Mouse (Mus musculus): ENCODE data around the gene Mindy1. TPM values are rescaled to one million over a fixed set of nuclear protein-coding genes. Genes with fewer than 3 reads are reported as not detected.

Mindy1 gene
- total RNA-seq (2021): 10 to 100 TPM; 29.7 to 30.6 TPM
- long read RNA-seq, experiment 1, transcript Mindy1-202 (10 exons, 2,827 nt): major isoform, 13 of 33 reads
- long read RNA-seq, experiment 1, partial matches to known transcripts: 1 of 33 reads
- long read RNA-seq, experiment 1, other reads (novel, unspliced or antisense): 17 of 33 reads
- long read RNA-seq, experiment 2, transcript Mindy1-202 (10 exons, 2,827 nt): major isoform, 16 of 32 reads
- long read RNA-seq, experiment 2, partial matches to known transcripts: 0 of 32 reads
- long read RNA-seq, experiment 2, other reads (novel, unspliced or antisense): 15 of 32 reads

DNA sequence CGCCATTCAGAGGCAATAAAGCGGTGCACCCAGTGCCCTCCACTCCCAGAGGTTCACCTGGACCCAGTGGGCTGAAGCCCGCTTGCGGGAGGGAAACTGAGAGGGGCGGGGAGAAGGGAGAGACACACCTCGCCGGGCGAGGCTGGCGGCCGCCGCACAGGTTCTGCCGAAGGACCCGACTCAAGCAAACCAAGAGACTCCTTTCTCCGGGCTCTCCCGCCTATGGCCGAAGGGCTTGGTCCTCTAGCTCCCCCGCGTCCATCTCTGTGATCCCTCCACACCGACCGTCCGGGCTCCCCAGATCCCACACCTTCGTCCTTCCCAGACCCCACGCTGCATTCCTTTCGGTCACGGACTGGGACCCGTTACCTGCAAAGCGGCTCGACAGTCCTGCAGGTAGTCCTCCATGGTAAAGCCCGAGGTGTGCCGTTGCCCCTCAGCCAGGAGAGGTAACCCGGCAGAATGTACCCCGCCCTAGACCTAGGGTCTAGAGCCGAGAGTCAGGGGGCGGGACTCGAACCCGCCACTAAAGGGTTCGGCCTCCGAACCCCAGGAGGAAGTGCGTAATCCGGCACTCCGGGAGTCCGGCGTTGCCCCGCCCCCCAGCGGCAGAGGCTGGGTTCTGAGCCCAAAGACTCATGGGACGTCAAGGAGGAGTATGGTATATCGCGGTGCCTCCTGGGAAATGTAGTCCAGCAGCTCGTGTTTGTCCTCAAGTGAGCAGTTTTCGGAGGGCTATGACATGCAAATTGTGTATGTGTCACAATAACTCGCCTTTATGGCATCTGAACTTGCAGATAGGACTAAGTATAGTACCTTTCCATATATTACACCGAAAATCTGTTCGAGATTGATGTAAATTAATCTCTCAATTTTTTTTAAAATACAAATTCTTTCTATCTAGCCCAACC lies at the start of gene Mindy1, which contains the start of gene Prune1:
Gene Mindy1 (plus strand): TSS at position 130 of the 911 bp plus-strand sequence.
Gene Prune1 (minus strand): TSS at position 861 of the 911 bp plus-strand sequence.
- DNase-seq (ENCODE audit: low spot score): peak; percentile 99

DNA sequence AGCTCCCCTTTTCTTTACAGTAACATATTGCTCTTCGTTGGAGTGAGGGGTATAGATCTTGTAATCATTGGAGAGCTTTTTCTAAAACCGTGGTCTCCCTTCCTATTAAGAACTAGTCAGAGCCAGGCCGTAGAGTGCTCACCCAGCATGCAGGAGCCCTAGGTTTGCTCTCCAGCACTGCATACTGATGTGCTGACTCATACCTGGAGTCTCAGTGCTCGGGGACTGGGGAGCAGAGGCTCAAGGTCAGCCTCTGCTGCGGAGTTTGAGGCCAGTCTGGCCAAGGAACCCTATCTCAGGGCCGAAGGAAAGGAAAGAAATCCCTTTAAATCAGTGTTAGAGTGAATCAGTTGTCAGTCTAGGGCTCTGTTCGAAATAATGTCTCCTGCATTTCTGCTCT lies 48.4 kb upstream of the Mindy1 start:
- no peak for DNase-seq (ENCODE audit: low spot score)

DNA sequence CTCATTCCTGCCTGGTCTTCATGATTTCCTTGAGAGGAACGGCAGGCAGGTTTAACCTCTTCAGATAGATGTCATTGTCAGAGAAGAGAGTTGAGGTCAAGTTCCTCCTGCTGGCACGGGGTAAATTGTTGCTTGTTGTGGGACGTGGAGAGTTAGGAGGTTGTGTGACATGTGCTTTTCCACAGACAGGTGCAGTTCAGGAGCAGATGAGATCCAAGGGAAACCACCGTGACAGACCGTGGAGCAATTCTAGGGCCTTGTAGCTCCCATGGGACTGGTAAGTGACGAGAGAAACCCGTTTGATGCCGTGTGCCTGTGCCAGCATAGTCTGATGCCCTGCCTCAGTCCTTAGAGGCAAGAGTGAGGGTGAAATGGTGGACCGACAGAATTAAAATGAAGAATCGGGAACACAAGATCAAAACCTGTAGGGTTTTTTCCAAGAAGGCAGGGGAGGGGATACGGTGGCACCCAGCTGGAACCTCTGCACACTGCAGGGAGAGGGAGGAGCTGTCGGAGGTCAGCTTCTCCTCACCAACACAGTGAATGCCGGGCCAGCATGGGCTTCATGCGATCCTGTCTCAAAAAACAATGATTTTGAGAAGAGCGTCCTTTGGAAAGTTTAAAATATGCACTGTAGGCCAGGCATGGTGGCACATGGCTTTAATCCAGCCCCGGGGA lies 47.7 kb upstream of the Mindy1 start:
- no peak for DNase-seq (ENCODE audit: low spot score)

DNA sequence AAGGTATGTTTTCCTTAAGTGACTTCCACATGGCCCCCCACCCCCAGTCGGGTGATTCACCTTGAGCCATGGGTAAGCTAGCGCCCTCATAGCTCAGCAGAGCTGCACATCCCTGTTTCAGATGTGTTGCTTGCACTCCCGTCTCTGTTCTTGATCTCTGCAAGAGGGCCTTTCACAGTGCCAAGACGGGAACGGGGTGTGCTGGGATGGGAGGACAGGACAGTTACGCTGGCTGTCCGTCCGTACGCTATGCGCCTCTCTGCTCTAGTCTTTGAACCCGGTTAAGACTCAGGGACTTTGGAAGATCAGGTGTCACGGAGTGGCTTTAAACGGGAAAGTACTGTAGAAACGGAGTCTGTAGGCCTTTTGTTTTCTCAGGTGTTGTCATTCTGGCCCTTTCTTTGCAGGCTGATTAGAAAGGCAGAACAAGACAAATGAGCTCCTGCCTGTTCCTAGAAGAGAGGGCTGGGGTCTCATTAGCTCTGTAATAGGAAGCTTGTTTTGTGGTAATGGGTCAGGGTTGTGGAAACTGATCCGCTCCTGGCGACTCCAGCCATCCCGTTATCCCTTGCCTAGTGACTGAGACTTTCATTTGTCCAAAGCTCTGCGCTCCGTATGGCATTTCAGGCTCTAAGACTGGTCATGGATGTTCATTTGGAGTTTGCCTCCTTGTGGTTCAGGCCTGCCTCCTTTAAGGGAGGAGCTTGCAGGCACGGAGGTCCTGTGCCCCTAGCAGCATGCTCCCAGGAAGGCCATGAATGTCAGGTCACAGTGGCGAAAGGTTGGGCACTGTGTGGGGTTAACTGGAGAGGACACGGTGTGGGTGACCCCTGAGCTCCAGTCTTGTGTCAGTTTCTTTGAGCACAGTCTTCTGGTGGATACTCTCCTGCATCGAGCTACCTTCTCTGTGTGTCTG lies 45.5 kb upstream of the Mindy1 start:
- DNase-seq (ENCODE audit: low spot score): no peak

DNA sequence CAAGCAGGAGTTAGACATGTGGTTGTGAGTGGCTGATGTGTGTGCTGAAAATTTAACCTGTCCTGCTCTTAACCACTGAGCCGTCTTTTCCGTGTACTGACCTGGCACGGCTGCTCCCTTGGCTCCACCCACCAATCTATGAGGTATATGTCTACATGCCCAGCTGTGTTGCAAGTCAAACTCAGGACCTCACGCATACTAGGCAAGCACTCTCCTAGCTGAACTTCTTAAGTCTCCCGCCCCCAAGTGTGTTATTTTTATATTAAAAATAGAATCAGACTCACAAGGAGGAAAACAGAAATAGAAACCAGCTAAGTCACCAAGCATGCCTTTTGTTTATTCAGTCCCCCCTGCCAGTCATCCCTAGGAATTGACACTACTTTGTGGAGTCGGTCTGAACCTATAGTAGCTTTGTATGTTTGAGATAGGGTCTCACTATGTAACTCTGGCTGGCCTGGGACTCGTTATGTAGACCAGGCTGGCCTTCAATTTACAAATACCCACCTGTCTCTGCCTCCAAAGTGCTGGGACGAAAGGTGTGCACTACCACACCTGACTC lies 43.5 kb upstream of the Mindy1 start:
- DNase-seq (ENCODE audit: low spot score): no peak

DNA sequence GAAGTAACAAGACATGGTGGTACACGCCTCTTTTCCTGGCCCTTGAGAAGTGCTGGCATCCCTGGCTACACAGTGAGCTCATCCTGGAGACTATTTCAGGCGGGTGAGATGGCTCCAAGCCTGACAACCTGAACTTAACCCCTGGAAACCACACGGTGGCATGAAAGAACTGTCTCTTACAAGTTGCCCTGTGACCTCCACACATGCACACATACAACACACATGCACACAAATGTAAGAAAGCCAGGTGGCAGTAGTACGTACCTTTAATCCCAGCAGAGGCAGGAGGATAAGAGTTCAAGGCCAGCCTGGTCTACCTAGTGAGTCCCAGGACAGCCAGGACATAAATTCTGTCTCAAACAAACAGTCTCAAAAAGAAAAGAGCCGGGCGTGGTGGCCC lies 42.1 kb upstream of the Mindy1 start:
- DNase-seq (ENCODE audit: low spot score): no peak

DNA sequence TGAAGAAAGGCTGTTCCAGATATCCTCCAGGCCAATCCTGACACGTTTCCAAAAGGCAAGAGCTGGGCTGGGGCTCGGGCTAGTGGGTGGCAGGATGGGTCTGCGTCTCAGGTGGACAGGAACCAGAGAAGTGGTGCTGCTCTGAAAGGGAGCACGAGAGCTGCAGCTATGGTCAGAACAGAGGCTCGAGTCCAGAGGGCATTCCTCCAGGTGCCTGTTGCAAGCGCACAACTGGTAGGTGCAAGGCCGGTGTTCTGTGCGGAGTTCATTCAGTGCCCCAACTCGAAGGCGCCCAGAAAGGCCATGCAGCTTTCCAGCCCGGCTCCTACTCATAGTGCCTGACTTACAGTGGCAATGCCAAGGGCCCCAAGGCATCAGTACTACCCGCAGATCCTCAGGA lies 41.2 kb upstream of the Mindy1 start:
- no peak for DNase-seq (ENCODE audit: low spot score)

DNA sequence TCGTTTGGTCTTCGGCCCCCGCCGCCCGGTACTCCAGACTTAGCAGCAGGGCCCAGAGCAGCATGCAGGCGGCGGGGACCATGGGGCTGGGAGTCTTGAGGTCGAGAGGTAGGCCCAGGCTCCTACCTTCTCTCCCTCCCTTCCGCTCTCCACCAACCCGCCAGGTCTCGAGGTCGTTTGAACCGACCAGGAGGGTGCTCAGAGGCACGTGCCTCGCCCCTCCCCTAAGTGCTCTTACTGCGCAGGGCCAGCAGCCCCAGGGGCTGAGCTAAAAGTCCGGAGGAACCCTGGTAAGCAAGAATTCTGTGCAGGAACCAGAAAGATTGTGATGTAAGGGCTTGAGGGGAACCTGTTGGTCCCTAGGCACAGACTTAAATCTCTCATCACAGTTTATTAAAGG lies 40.2 kb upstream of the Mindy1 start:
- DNase-seq (ENCODE audit: low spot score): no peak

DNA sequence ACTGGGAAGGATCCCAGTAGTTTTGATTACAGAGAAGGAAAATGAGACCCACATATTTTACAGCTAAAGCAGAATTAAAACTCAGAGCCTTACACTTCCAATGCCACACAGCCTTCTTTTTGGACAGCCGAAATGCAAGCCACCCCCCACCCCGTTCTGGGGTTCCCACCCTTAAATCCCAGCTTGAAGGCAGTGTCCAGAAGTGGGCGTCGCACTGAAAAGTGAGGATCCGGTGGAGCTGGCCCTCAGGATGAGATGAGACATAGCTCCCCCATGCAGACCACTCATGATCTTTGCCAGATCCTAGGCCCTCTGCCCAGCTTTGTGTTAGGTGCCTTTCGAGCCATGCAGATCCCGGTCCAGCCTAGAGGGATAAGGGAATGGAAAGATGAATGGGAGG lies 39.6 kb upstream of the Mindy1 start, which contains the start of gene Gm128:
Gene Gm128 (minus strand): TSS at position 101 of the 400 bp plus-strand sequence.
- DNase-seq (ENCODE audit: low spot score): no peak

DNA sequence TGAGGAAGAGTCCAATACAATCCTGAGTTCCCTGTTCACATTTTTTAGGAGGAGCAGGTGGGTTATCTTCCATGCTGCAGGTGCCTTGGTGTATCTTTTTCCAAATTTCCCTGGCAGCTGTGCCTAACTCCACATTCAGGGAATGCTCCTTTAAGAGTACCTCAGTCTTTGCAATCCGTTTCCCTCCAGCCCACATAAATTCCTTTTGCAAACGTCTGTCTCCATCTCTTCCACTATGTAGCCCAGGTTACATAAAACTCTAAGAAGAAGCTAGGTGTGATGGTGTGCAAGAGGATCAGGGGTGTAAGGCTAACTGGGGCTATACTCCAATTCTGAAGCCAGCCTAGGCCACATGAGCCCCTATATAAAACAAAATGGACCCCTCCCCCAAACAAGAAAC lies 38.1 kb upstream of the Mindy1 start:
- no peak for DNase-seq (ENCODE audit: low spot score)

DNA sequence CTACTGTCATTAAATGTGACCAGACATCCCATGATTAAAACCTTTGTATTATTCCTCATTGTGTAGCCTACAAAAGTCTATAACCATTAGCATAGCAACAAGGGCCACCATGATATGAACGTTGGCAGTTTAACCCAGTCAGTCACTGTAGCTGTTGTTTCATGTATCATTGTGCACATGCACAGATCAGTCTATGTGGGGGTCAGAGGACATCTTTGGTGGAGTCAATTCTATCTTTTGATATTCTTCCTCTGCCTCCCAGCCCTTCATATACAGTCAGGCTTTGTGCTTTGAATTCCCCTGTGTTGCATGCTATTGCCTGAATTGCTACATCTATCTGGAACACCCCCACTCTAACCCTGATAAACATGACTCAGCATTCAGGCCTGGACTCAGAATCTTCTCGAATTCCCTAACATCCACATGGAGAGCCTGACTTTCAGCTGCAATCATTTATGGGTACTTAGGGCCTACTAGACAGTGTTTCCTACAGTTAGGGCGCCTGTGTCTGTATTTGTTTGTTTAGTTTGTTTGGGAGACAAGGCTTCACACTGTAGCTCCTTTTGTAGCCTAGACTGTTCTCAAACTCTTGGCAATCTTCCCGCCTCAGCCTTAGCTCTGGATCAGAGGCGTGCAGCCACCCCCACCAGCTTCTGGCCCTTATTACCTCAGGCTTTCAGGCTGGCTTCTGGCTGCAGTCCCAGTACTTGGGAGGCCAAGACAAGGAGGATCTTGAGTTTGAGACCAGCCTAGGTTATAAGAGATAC lies 34.5 kb upstream of the Mindy1 start:
- no peak for DNase-seq (ENCODE audit: low spot score)

DNA sequence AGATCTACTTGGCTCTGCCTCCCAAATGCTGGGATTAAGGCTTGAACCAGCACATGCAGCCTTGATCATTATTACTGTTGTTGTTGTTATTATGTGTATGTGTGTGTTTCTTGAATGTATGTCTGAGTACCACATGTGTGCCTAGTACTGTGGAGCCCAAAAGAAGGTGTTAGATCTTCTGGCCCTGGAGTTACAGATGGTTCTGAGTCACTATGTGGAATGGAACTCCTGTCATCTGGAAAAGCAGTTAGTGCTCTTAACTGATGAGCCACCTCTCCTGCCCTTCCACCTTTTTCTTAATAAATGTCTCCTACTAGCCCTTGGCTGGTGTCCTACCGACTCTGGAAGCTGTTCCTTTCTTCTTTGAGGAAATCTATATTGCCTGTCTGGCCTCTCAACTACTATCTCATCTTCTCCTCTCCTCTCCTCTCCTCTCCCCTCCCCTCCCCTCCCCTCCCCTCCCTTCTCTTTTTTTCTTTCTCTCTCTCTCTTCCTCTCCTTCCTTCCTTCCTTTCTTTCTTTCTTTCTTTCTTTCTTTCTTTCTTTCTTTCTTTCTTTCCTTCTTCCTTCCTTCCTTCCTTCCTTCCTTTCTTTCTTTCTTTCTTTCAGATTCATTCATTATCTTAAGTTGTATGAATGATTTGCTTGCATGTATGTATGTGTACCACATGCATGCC lies 33.3 kb upstream of the Mindy1 start:
- DNase-seq (ENCODE audit: low spot score): no peak

DNA sequence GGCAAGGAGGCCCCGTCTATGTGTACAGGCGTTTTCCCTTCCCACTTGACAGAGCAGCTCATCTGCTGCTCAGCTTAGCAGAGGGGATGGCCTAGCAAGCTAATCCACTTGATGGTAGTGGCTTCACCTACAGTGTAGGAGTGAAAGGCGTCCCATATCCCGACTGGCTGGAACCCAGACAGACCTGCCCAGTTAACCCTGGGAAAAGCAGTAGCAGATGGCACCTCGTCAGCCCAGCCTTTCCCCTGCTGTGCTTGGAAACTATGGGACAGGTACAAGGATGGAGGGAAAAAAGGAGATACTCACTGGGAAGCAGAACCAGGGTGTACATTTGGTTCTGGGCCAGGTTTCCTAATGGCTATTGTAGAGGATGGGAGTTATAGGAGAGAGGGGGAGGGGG lies 30.8 kb upstream of the Mindy1 start:
- no peak for DNase-seq (ENCODE audit: low spot score)

DNA sequence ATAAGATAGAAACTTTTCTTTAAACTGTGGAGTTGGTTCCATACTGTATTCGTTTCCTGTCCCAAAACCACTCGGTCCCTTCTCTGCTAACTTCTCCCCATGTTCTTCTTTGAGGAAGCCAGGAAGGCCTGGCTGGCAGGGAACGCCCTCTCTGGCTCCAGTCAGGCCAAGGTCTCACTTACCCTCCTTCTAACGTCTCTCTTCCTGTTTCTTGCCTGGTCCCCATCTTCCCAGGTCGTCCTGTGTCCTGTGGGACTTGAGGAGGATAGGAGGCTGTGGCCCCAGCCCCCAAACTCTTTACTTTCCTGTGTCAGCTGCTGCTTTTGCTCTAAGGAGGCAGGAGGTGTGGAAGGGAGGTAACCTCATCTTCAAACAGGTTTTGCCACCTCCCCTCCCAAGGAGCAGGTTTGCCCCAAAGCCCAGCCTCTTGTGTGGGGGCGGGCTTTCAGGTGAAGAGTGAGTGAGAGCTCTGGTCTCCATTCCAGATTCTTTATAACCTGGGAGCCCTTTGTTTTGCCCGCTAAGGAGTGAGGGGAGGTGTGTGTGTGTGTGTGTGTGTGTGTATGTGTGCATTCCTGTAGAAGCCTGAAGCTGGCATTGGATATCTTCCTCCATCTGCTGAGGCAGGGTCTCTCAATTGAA lies 30.2 kb upstream of the Mindy1 start, which contains the start of gene Bnipl:
Gene Bnipl (minus strand): TSS at position 411 of the 642 bp plus-strand sequence.
- DNase-seq (ENCODE audit: low spot score): no peak

DNA sequence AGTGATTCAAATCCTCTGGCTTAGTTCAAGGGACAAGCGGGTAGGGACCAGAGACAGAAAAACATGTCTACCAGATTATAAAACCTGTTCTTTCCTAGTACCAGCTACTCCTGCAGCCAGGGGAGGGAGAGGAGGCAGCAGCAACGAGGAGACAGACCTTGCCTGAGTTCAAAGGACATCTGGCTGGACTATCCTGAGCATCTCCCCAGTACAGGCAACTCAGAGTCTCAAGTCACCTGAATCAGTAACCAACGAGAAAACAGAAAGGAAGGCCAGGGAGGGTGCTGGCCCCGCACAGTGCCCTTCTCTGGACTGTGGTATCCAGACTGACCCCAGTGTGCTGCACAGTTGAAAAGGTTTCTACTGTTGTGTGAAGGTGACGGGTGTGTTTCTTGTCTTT lies 24.2 kb upstream of the Mindy1 start:
- DNase-seq (ENCODE audit: low spot score): no peak

DNA sequence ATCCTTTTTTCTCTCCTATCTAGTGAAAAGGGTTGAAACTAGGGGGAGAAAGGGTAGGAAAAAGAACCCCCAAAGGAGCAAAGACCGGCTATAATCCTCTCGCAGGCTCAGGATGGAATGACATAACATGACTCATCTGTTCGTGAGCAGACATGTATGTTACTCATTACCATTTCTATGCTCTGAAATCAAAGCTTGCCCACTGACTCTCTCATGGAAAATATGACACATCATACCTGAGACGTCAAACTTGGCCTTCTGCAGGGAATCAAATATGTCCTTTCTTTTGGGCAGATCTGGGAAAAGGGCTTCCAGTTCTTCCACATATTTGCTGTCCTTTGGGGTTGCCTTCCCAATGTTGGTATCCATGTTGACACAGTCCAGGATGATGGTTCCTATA lies 19.2 kb upstream of the Mindy1 start:
- DNase-seq (ENCODE audit: low spot score): no peak

DNA sequence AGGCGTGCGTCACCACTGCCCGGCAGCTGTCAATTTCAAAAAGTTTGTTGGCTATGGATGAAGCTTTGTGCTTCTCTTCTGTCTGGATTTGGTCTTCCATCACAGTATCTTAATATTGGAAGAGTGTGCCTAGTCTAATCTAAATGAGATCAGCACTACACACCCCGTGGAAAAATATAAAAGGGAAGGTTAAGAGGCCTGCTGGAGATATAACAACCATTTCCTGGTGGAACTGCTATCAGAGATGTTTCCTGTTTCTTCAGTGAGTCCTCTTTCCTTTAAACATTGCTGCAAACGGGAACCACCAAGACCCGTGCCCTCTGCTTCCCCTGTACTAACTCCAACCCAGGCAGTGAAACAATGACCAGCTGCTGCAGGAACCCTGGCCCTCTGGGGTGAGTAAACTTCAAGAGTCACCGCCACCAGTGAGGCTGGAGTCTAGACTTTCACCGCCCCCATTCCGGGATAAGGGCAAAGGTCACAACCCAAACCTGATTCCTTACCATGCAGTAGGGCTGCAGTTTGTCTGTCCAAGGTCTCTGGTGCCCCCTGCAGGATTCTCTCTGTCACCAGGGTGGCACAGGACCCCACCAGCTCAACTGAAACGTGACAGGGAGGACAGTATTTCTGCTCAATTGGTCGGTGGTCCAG lies 17.9 kb upstream of the Mindy1 start:
- peak; percentile 89 for DNase-seq (ENCODE audit: low spot score)

DNA sequence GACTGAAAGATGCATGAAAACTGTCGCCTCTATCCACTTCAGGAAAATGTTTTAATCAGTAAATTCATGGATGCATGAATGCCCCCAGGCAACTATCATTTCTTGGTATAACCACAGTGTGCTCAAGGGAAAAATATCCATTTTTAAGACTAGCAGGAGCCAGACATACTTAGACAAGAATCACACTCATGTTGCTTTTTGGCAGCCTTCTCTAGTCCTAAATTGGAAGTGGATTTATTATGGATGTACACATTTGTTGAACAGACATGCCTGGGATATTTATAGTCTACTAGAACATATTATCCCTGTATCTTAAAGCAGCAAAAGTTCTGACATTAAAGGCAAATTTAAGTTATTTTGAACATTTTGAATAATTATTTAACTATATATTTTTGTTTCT lies 16.4 kb upstream of the Mindy1 start:
- no peak for DNase-seq (ENCODE audit: low spot score)
